Mouse (Mus musculus): Measurements from ENCODE around the gene Adcy1. TPM values are rescaled to one million over a fixed set of nuclear protein-coding genes. Genes with fewer than 3 reads are reported as not detected.

Adcy1 gene
- total RNA-seq, 2 experiments from 2014 or later: not detected

DNA sequence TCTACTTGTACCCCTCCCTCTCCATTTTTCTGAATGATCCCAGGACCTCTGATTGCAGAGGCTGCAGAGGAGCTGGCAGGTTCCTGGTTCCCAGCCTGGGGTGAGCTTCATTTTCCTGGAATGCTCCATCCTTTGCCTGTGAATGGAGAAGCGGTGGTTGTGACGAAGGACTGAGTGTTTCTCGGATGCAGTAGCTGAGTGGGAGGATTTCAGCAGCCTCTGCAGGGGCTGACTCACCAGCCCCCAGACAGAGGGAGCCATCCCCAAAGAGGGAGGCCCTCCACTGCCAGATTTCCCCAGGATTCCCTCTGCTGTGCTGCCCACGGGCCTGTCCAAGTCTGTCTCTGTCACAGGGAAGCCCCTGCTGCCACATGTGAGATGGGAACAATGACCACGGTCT is 71.0 kb downstream of the Adcy1 start:
- ATAC-seq (ENCODE audit: poor library complexity, severe bottlenecking): no peak

- ATAC-seq (ENCODE audit: poor library complexity, severe bottlenecking): no peak
These were observed 72.0 kb downstream of the Adcy1 start for GRCm38 (mm10) chr11:7135301-7135700.

GRCm38 (mm10) chr11:7135763-7136162 is 72.5 kb downstream of the Adcy1 start:
- no peak for ATAC-seq (ENCODE audit: poor library complexity, severe bottlenecking)

- ATAC-seq (ENCODE audit: poor library complexity, severe bottlenecking): no peak
These were observed 73.1 kb downstream of the Adcy1 start for GRCm38 (mm10) chr11:7136246-7136855.

GRCm38 (mm10) chr11:7138370-7138769 is 75.1 kb downstream of the Adcy1 start:
- no peak for ATAC-seq (ENCODE audit: poor library complexity, severe bottlenecking)

GRCm38 (mm10) chr11:7140449-7140848 is 77.2 kb downstream of the Adcy1 start:
- no peak for ATAC-seq (ENCODE audit: poor library complexity, severe bottlenecking)

GRCm38 (mm10) chr11:7142725-7143124 is 79.4 kb downstream of the Adcy1 start:
- no peak for ATAC-seq (ENCODE audit: poor library complexity, severe bottlenecking)

DNA sequence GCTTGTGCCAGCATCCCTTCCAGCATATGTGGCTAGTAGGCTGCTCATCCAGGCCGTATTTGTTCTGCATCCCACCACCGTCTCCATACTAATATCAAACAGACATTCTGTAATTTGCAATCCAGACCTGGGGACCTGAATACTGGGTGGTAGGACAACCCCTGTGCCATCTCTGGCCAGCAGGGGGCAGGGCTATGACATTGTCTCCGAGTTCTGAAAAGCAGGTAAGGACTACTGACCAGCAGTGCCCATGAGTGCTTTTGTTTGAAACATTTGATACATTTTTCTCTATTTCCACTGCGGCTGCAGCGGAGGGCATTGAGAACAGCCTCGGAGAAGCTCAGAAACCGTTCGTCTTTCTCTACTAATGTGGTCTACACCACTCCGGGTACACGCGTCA is 81.1 kb downstream of the Adcy1 start:
- ATAC-seq (ENCODE audit: poor library complexity, severe bottlenecking): no peak

DNA sequence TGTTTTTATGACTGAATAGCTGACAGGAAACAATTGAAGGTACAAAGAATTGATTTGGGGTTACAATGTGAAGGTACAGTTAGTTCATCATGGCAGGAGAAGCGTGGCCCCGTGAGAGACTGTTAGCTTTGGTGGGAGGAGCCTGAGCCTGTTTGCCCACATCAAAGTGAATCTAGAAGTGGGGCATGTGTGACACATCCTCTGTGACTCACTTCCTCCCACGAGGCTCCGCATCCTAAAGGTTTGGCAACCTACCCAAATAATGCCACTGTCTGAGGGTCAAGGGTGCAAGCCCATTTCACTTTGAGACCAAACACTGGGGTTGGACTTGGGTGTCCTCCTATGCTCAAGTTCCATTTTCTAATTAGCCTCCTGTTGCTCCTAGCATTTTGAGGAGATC is 81.9 kb downstream of the Adcy1 start:
- ATAC-seq (ENCODE audit: poor library complexity, severe bottlenecking): peak; percentile 35

- no peak for ATAC-seq (ENCODE audit: poor library complexity, severe bottlenecking)
These were observed 84.2 kb downstream of the Adcy1 start for GRCm38 (mm10) chr11:7147536-7147935.

DNA sequence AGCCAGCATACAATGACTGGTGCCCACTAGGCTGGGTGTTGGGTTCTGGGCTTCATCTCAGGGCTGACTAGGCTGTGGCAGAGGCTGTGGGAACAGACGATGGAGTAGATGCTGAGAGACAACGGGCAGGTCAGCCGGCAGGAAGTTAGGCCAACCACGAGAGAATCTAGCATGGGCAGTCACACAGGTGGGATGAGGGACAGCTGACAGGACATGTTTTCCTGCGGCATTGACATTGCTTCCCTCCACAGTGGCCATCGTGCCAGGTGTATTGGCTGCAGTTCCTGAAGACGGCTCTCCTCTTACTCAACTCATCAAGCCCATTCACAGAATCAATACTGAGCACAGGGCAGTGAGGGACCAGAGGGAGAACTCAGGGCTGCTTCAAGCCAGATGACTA is 84.7 kb downstream of the Adcy1 start:
- ATAC-seq (ENCODE audit: poor library complexity, severe bottlenecking): no peak

DNA sequence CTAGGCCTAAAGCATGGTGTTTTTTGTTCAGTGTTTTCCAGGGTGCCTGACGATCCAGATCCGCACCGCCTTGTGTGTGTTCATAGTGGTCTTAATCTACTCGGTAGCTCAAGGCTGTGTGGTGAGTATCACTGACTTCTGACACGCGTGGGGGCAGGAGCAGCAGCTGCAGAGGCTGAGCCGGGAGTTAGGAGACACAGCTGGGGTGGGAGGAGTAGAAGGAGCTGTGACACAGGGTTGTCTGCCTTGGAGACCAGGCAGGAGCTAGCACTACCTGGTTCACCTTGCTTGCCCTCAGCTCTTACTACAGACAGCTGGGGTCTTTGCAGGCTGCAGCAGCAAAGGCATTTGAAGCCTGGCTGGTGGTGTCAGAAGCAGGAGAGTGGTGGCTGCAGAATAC is 86.2 kb downstream of the Adcy1 start:
- ATAC-seq (ENCODE audit: poor library complexity, severe bottlenecking): no peak

- ATAC-seq (ENCODE audit: poor library complexity, severe bottlenecking): no peak
These were observed 87.2 kb downstream of the Adcy1 start for GRCm38 (mm10) chr11:7150511-7150910.

- ATAC-seq (ENCODE audit: poor library complexity, severe bottlenecking): no peak
These were observed 89.1 kb downstream of the Adcy1 start for GRCm38 (mm10) chr11:7152371-7152770.

- no peak for ATAC-seq (ENCODE audit: poor library complexity, severe bottlenecking)
These were observed 89.8 kb downstream of the Adcy1 start for GRCm38 (mm10) chr11:7153081-7153480.

DNA sequence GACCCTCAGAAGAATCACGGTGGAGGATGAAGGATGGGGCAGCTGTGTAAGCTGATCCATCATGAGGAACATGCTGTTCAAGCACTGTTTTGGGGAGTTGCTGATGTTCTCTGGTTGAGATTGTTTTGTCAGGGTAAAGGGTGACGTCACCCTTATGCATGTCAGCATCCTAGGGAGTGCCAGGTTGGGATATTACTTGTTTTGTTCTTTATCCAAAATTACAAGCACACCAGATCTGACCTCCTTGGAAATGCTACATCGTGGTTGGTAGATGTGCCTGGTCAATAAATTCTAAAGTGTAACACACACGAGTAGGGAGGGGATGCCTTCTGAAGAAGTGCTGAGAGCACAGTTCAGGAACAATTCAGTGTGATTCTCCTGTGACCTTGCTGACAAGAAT is 93.1 kb downstream of the Adcy1 start:
- no peak for ATAC-seq (ENCODE audit: poor library complexity, severe bottlenecking)

- ATAC-seq (ENCODE audit: poor library complexity, severe bottlenecking): no peak
These were observed 94.9 kb downstream of the Adcy1 start for GRCm38 (mm10) chr11:7158196-7158595.

DNA sequence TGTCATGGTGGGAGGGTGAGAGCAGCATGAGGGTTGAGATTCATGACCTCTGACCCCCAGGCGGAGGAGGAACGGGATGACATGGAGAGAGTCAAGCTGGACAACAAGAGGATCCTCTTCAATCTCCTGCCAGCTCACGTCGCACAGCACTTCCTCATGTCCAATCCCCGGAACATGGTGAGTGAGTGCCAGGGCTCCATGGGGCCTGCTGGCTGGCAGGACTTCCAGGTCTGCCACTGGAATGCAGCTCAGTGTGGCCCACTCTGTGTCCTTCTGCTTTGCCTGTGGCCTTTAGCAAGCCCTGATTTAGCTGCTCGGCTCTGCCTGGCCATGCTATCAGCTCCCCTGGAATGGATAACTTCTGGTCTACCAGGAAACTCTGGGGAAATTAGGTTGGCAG is 96.9 kb downstream of the Adcy1 start:
- no peak for ATAC-seq (ENCODE audit: poor library complexity, severe bottlenecking)

DNA sequence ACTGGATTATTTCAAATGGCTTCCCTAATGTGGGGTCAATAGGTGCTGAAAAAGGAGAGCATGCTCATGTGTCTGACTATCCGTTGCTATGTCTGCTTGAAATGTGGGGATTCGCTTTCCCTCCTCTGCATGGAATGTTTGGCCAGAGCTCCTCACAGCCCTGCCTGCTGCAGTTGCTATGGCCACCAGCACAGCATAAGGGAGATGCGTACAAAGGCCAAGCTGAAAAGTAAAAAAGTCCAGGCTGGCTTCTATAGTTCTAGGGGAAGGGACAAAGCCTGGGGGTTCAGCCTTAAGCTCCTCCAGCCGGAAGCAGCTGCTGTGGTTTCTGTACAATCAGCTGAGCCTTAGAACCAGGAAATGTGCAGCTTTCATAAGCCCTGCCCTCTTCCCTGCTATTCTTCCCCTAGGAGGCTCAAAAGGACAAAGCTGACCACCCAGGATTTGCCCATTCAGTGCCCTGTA is 97.4 kb downstream of the Adcy1 start:
- no peak for ATAC-seq (ENCODE audit: poor library complexity, severe bottlenecking)

- no peak for ATAC-seq (ENCODE audit: poor library complexity, severe bottlenecking)
These were observed 98.3 kb downstream of the Adcy1 start for GRCm38 (mm10) chr11:7161502-7162174.

- ATAC-seq (ENCODE audit: poor library complexity, severe bottlenecking): no peak
These were observed 101.1 kb downstream of the Adcy1 start for GRCm38 (mm10) chr11:7164416-7164815.

- no peak for ATAC-seq (ENCODE audit: poor library complexity, severe bottlenecking)
These were observed 106.4 kb downstream of the Adcy1 start for GRCm38 (mm10) chr11:7169645-7170044.

- no peak for ATAC-seq (ENCODE audit: poor library complexity, severe bottlenecking)
These were observed 110.4 kb downstream of the Adcy1 start for GRCm38 (mm10) chr11:7173664-7174063.

Measured in megakaryocyte, adult 5-6 weeks (primary cell).